Mouse (Mus musculus) heart, adult 11 months (tissue): ENCODE results near the gene Tex46.

Experiments
- DNase-seq: peaks from one replicate; pipeline ENCODE4 v3.0.0; 2022

Tex46 gene

DNA sequence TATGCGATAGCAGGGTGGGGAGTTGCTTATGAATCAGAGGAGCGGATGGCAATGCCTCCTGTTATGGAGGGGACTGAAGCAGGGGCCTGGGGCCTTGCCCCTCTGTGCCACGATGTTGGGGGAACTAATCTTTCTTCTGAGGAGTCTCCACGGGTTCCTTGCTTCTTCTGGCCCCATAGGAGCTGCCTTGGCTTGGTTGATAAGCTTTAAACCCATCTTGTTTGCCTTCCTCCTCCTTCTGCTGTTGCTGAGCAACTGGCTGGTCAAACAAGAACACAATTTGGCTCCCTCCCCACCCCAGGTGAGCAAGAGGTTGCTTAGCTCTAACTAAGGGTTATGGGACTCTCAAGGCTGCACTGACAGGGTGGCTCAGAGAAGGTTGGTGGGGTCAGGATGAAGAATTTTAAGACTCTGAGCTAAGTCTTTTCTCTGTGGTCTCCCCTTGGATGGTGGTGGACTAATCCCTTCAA, at the start of gene Tex46:
TSS of gene Tex46 (plus strand) at position 51 of the 470 bp plus-strand sequence.
- no peak for DNase-seq

- no peak for DNase-seq
Measured at GRCm38 (mm10) chr4:136562755-136563154, 47.5 kb upstream of the Tex46 start.

DNA sequence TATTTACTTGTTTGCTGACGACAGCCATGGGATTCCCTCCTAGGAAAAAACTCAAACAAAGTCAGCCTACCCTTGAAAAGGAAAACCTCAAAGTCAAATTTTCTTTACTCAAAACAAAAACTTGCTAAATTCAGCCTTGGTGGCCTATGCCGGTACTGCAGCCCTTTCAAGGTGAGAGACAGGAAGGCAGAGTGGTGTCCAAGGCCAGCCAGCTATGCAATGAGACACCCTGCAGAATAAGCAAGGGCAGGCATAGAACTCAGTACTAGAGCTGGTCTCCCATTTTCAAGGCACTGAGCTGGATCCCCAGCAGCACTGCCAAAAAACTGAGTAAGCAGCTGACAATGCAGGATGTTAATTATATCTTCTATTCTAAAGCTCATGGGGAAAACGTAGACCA, 41.6 kb upstream of the Tex46 start:
- no peak for DNase-seq

GRCm38 (mm10) chr4:136569998-136570397, 40.2 kb upstream of the Tex46 start:
- no peak for DNase-seq

GRCm38 (mm10) chr4:136581885-136582284, 28.4 kb upstream of the Tex46 start:
- peak; percentile 82 for DNase-seq

DNA sequence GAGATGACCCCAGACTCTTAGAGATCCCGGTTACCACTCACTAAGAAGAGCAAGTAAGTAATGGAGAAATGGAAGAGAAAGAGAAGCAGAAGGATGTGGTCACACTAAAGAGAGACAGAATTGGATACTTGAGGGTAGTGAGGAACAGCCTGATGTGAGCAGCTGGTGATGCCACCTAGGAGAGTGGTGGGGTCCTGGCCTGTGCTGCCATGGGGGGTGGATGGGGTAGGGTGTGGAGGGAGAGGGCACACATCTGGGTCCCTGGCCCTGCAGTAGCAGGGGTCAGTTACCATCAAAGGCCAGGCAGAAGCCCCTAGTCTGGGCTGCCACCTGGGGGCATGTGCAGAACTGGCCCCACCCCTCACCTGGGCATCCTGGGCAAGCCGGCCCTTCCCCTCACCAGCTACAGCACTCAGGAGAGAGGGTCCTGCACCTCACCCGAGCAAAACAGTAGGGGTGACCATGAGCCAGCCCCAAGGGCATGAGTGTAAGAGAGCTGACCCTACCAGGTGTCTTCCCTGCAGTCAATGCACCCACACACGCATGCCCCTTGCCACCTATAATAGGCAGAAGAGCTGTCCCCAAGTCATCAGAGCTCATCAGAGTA, 22.9 kb upstream of the Tex46 start:
- DNase-seq, result peak; percentile 84

DNA sequence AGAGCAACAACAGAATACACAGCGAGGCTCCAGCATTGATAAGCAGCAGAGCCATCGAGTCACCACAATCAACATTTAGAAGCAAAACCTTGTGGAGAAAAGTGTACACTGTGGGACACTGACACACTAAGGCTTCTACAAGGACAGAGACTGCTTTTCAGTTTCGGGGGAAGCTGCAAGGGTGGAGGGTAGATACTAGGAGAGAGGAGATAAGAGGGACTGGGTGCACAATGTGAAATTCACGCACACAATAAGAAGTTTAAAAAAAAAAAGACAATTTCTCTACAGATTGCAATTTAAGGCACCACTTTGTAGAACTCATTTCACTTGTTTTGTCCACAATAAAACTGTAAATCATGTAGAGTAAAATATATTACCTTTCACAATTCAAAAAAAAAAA, 22.2 kb upstream of the Tex46 start:
- no peak for DNase-seq

DNA sequence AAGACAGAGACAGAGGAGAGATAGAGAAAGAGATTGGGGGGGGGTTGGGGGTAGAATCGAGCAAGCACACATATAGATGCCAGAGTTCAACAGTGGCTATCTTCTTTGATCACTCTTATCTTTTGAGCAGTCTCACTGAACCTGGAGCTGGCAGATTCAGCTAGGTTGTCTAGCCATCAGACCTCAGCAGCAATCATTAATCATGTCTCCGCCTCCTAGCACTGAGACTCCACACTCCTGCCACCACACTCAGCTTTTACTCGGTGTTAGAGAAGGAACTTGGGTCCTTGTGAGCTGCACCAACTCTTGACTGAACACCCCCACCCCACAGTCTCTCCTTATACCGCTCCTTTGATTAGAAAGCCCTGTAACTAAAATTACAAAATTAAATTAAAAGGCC, 18.1 kb upstream of the Tex46 start:
- no peak for DNase-seq

DNA sequence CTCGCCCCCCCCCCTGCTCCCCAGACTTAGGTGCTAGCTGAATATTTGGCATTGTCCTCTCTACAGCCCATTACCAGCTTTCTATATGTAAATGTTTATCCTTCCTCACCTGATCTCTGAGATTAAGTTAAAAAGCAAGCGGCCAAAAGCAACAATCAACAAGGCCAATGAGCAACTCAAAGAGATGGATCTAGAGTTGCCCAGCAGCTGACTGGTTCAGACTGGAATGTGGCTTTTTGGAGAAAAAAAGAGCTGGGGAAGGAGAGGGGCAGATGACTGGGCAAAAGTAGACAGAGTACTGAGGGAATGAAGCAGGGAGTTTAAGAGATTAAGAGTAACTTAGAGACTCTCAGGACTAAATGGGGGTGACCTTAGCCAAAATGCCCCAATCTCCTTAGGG, 16.2 kb upstream of the Tex46 start:
- no peak for DNase-seq

DNA sequence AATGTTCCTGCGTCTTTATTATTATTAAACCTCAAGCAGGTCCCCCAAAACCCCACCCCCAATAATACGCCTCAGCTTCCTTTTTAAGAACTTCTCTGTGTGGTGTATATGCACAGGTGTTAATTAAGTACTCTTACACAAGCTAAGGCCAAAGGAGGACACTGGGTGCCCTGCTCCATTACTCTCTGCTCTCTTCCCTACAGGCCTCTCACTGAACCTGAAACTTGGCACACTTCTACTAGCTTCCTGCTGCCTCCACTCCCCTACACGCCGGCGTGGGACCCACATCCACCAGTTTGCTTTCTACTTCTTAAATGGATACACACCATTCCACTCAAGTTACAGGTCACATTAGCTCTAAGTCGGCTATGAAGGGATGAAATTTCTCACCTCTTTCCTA, 15.0 kb upstream of the Tex46 start:
- peak; percentile 77 for DNase-seq

DNA sequence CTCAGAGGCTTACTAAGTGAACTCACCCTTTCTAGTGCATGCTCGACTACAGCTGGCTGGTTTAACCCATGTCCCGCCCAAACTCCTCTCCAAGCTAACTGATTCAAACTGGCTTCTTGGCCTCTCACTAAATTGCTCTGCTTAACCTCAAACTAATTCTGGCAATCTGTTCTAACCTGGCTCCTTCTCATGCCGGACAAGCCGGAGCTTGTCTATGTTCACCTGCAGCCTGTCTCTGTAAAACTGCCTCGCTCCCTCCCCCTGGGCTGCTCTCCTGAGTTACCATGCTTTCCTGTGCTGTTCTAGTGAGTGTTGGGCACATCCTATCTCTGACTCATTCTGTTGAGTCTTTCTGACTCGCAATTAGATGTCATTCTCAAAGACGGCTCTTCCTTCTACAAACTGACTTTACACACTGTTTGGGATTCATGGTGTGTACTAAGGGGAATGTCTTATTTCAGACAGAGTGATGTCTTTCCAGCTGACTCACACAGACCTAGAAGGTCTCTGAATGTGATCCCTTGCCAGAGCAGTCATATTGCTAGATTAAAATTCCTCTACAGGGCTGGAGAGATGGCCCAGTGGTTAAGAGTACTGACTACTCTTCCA, 11.9 kb upstream of the Tex46 start:
- DNase-seq, result peak; percentile 82

DNA sequence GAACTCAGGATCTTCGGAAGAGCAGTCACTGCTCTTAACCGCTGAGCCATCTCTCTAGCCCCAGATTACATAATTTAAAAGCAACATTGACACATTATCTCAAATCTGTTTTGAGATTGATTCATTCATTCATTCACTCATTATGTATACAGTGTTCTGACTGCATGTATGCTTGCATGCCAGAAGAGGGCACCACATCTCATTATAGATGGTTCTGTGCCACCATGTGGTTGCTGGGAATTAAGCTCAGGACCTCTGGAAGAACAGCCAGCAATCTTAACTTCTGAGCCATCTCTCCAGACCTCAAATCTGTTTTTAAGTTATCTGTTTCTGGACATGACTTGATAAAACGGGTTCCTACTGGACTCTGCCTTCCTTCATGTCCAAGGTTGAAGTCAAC, 10.4 kb upstream of the Tex46 start:
- DNase-seq, result peak; percentile 30

- peak; percentile 57 for DNase-seq
Measured at GRCm38 (mm10) chr4:136600536-136600935, 9.7 kb upstream of the Tex46 start.

DNA sequence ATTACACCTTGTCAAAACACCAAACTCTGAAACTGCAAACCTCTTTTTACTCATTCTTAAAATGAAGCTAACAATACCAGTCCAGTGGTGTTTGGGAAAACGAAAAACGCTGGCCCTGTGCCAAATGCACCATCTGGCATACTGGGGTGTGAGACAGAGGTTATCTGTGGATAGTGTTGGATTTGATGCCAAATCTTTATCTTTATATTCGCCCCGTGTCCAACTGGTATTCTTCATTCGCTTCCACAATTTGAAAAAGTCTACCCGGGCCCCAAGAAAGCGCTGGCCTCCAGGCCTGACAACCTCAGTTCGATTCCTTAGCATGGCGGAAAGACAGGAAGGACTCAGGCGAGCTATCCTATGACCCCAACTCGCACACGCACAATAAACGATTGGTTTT, 8.8 kb upstream of the Tex46 start:
- peak; percentile 92 for DNase-seq

- peak; percentile 96 for DNase-seq
Measured at GRCm38 (mm10) chr4:136602018-136602554, 8.2 kb upstream of the Tex46 start.

GRCm38 (mm10) chr4:136602568-136602967, 7.7 kb upstream of the Tex46 start, which contains the start of gene Kdm1a:
Gene Kdm1a (minus strand): TSS chr4:136602723.
- DNase-seq, result peak; percentile 99

GRCm38 (mm10) chr4:136605756-136606485, 4.3 kb upstream of the Tex46 start:
- DNase-seq, result no peak

DNA sequence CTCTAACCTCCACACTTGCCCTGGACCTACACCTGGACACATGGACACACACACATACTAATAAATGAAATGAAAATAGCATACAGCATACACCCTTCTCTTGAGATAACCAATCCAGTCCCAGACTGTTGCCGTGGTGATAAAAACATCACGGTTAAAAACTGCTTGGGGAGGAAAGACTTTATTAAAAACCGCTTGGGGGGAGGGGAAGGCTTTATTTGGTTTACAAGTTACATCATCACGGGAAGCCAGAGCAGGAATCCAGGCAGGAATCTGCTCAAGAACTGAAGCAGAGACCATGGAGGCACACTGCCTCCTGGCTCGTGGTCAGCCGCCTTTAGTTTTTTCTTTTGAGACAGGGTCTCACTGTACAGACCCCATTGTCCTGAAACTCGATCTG, 3.4 kb downstream of the Tex46 start:
- no peak for DNase-seq

DNA sequence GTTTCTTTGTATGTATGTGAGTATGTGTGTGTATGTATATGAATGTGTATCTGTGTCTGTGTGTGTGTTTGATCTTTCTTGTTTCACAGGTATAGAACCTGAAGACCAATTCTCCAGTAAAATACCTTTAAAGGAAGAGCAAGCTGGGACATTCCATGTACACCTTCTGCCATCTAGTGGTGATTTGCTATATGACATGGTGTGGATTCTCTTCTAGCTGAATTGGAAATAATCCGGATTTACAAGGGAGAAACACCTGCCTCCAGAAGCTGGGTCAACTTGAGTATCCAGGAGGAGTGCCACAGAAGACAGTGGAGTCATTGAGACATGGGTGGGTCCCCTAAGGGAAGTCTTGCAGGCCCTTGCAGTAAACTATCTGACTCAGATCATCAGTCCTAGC, 11.1 kb downstream of the Tex46 start:
- no peak for DNase-seq

DNA sequence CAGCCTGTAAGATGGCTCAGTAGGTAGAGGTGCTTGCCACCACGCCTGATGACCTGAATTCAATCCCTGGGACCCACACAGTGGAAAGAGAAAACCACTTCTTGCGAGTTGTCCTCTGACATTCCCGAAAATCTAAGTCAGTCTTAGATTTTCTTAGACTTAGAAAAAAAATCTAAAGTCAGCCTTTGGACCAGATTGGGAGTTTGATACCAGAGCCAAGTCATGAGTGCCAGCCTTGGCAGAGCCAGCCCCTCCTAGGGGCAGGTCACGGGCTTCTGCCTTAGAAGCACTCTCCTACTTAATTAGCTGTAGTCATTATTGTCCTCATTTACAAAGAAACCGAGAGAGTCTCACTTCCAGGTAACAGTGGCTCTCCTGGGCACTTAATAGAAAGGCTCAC, 11.7 kb downstream of the Tex46 start:
- DNase-seq, result no peak

GRCm38 (mm10) chr4:136622388-136622787, 12.2 kb downstream of the Tex46 start, which contains the start of gene Lactbl1:
Gene Lactbl1 (plus strand): TSS chr4:136622621.
- no peak for DNase-seq

- DNase-seq, result no peak
Measured at GRCm38 (mm10) chr4:136626590-136626989, 16.4 kb downstream of the Tex46 start.

DNA sequence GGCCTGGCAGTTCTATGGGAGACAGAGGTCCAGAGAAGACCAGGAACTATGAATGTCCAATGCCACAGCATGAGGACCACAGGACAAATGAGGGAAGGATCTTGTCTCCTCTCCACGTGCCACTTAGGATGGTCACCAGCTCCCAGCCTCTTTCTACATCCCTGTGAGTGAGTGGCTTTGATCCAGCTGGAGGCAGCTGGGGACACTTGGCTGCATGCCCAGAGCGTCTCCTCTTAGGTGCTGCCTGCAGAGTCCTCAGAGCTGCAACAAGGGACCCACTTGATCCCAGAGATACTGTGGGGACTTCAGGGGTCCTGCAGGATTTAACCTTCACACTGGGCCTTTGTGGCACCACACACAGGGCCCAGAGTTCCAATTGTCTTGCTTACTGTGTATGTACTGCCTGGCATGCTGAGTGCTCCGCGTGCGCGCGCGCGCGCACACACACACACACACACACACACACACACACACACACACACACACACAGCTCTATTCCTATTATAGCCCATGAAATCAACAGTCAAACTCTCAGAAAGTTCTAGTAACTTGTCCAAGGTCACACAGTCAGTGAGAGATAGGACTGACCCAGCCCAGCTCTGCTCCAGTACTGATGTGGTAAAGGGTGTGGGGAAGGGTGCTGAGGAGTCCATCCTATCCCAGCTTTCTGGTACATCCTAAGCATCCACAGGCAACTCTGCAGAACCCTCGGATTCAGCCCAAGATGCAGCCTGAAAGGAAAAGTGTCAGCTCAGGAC, 21.2 kb downstream of the Tex46 start:
- peak; percentile 95 for DNase-seq
